Mouse (Mus musculus) ES-E14 (cell line): Measurements from ENCODE around the gene Atp2b4.

ENCODE experiments used
- HCFC1 ChIP-seq: IDR thresholded peaks from 2 replicates; pipeline ENCODE4 v1.6.1; 2012; ENCODE audit warnings: low read length, inconsistent platforms, borderline replicate concordance; ENCODE audit not compliant: insufficient read depth
- MAFK ChIP-seq: IDR thresholded peaks from 2 replicates; pipeline ENCODE4 v1.6.1; 2014; ENCODE audit warnings: mild to moderate bottlenecking, low read depth, low read length, inconsistent platforms; ENCODE audit not compliant: insufficient read depth
- ZC3H11A ChIP-seq: IDR thresholded peaks from 2 replicates; pipeline ENCODE4 v1.6.1; 2012; ENCODE audit warnings: low read depth, mild to moderate bottlenecking, inconsistent platforms, low read length, borderline replicate concordance

GRCm38 (mm10) chr1:133767994-133768393 lies 32.8 kb downstream of the Atp2b4 start:
- TF ChIP-seq MAFK (no peak), HCFC1 (no peak), ZC3H11A (no peak)
